Mouse (Mus musculus): Measurements from ENCODE around the gene Fcrl5. TPM values are rescaled to one million over a fixed set of nuclear protein-coding genes. Genes with fewer than 3 reads are reported as not detected.

The Fcrl5 gene
- total and polyA plus RNA-seq, 3 experiments, result 0.14 TPM; not detected in 1

- intact Hi-C loops (cut with DNase I), result no loop called here
- Histone ChIP-seq H3K9ac (ENCODE audit: low read depth, low read length) (no peak overlapping the region), H3K27ac (peak overlapping the region; percentile 59), H3K36me3 (ENCODE audit: control insufficient read depth, insufficient read depth, low read length) (no peaks in the 10 kb centered on the region), H3K4me1 (ENCODE audit: control insufficient read depth, insufficient read depth, low read length) (peaks cover 10% of the 10 kb centered on the region), H3K27me3 (ENCODE audit: control insufficient read depth, insufficient read depth, low read length) (no peaks in the 10 kb centered on the region), H3K4me3 (peak overlapping the region; percentile 22), H3K79me2 (replicated peaks; ENCODE audit: control insufficient read depth, insufficient read depth, low read length) (no peaks in the 10 kb centered on the region)
- TF ChIP-seq EP300 (IDR thresholded peaks at IDR 0.05; ENCODE audit: insufficient read depth, low read depth, low read length) (0 out of 2 replicates have a peak, but pooled peaks have one; percentile 59), CTCF (IDR thresholded peaks at IDR 0.05) (no peak), POLR2A (IDR thresholded peaks at IDR 0.05; ENCODE audit: insufficient read depth, low read depth, low read length) (0 out of 2 replicates have a peak, but pooled peaks have one; percentile 33)
- DNase-seq, result peak; percentile 72 to 84
- WGBS, result 10% methylated on average over 4 of the region's 4 CpGs
Measured at GRCm38 (mm10) chr3:87509061-87509460, 73.5 kb downstream of the Fcrl5 start.

DNA sequence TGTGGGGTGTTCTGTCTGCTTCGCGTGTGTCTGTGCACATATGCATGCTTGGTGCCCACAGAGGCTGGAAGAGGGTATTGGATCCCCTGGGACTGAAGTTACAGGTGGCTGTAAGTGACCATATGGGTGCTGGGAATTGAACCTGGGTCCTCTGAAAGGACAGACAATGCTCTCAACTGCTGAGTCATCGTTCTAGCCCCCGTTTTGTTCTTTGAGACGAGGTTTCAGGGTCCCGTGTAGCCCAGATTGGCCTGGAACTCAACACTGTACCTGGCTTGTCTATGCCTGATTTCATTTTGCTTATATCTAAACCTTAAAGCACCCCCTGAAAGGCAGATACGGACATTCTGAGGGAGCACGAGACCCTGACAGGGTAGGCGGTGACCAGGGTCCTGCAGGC, 75.3 kb downstream of the Fcrl5 start:
- WGBS, result 96% methylated on average over 9 of the region's 9 CpGs
- Histone ChIP-seq H3K36me3 (ENCODE audit: control insufficient read depth, insufficient read depth, low read length) (no peaks in the 10 kb centered on the region), H3K4me3 (no peak overlapping the region), H3K27me3 (ENCODE audit: control insufficient read depth, insufficient read depth, low read length) (no peaks in the 10 kb centered on the region), H3K27ac (no peak overlapping the region), H3K4me1 (ENCODE audit: control insufficient read depth, insufficient read depth, low read length) (peaks cover 13% of the 10 kb centered on the region), H3K9ac (ENCODE audit: low read depth, low read length) (no peak overlapping the region), H3K79me2 (replicated peaks; ENCODE audit: control insufficient read depth, insufficient read depth, low read length) (no peaks in the 10 kb centered on the region)
- no peak for TF ChIP-seq EP300 (IDR thresholded peaks at IDR 0.05; ENCODE audit: insufficient read depth, low read depth, low read length)
- TF ChIP-seq CTCF (IDR thresholded peaks at IDR 0.05), result no peak
- no peak for TF ChIP-seq POLR2A (IDR thresholded peaks at IDR 0.05; ENCODE audit: insufficient read depth, low read depth, low read length)
- no peak for DNase-seq
- intact Hi-C loops (cut with DNase I), result no loop called here

GRCm38 (mm10) chr3:87511971-87512765, 76.6 kb downstream of the Fcrl5 start:
- no peaks in the 10 kb centered on the region for H3K36me3 ChIP-seq (ENCODE audit: control insufficient read depth, insufficient read depth, low read length)
- H3K4me1 ChIP-seq (ENCODE audit: control insufficient read depth, insufficient read depth, low read length), result peaks cover 14% of the 10 kb centered on the region
- TF ChIP-seq POLR2A (IDR thresholded peaks at IDR 0.05; ENCODE audit: insufficient read depth, low read depth, low read length) (no peak), EP300 (IDR thresholded peaks at IDR 0.05; ENCODE audit: insufficient read depth, low read depth, low read length) (no peak), CTCF (IDR thresholded peaks at IDR 0.05) (no peak)
- H3K4me3 ChIP-seq, result no peak overlapping the region
- H3K27me3 ChIP-seq (ENCODE audit: control insufficient read depth, insufficient read depth, low read length), result no peaks in the 10 kb centered on the region
- H3K9ac ChIP-seq (ENCODE audit: low read depth, low read length), result no peak overlapping the region
- no peak overlapping the region for H3K27ac ChIP-seq
- intact Hi-C loops (cut with DNase I), result no loop called here
- peak in 1 of 2 experiments; percentile 24 for DNase-seq
- WGBS, result 33% methylated on average over 16 of the region's 16 CpGs
- no peaks in the 10 kb centered on the region for H3K79me2 ChIP-seq (replicated peaks; ENCODE audit: control insufficient read depth, insufficient read depth, low read length)

DNA sequence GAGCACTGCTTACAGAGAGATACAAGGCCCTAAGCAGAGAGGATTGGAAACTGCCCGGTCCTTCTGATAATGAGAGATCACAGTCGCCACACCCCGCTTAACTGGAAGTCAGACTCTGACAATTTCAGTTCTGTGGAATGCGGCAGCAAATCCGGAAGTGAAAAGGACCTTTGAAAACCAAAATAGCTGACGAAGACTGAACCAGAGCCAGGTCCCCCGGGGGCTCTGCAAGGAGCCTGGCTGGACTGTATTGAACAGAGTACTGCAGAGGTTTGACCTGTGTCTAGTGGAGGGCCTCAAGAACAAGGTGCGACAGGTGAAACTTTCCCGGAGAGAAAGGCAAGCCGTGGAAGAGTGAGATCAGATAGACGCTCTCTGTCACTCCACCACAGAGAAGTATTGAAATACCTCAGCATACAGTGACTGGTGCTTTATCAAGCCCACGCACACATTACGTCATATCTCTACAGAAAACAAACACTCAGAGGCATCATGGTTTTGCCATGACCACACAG, 80.1 kb downstream of the Fcrl5 start:
- DNase-seq, result peak; percentile 46 to 60
- H3K36me3 ChIP-seq (ENCODE audit: control insufficient read depth, insufficient read depth, low read length), result no peaks in the 10 kb centered on the region
- no peak for TF ChIP-seq POLR2A (IDR thresholded peaks at IDR 0.05; ENCODE audit: insufficient read depth, low read depth, low read length)
- TF ChIP-seq CTCF (IDR thresholded peaks at IDR 0.05), result no peak
- TF ChIP-seq EP300 (IDR thresholded peaks at IDR 0.05; ENCODE audit: insufficient read depth, low read depth, low read length), result no peak
- H3K4me1 ChIP-seq (ENCODE audit: control insufficient read depth, insufficient read depth, low read length), result peaks cover 5% of the 10 kb centered on the region
- H3K9ac ChIP-seq (ENCODE audit: low read depth, low read length), result 0 out of 2 replicates have a peak overlapping the region, but pooled peaks have one; percentile 11
- H3K27me3 ChIP-seq (ENCODE audit: control insufficient read depth, insufficient read depth, low read length), result no peaks in the 10 kb centered on the region
- whole genome bisulfite sequencing, result 22% methylated on average over 13 of the region's 13 CpGs
- H3K27ac ChIP-seq, result peak overlapping the region; percentile 40; the same call in 1 of the 2 replicates
- H3K4me3 ChIP-seq, result peak overlapping the region; percentile 3; the same call in 1 of the 2 replicates
- intact Hi-C loops (cut with DNase I), result no loop called here
- no peaks in the 10 kb centered on the region for H3K79me2 ChIP-seq (replicated peaks; ENCODE audit: control insufficient read depth, insufficient read depth, low read length)

DNA sequence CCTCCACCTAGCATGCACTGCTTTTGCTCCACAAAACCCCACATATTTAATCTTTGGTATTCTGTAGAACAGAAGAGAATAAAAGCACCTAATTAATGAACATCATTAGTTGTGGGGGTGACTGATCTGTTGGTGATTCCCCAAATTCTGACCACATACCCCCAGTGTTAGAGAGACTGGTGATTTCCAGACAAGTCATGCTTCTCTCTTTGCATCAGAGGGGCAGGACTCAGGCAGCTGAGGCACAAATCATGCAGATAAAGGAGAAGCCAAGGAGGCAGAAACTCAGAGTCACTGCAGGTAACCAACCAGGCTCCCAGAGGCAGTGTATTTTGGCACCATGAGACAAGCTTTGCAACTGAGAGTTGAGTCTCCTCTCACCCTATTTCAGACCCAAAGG, 82.9 kb downstream of the Fcrl5 start:
- H3K79me2 ChIP-seq (replicated peaks; ENCODE audit: control insufficient read depth, insufficient read depth, low read length), result no peaks in the 10 kb centered on the region
- H3K4me1 ChIP-seq (ENCODE audit: control insufficient read depth, insufficient read depth, low read length), result peaks cover 5% of the 10 kb centered on the region
- TF ChIP-seq POLR2A (IDR thresholded peaks at IDR 0.05; ENCODE audit: insufficient read depth, low read depth, low read length) (no peak), CTCF (IDR thresholded peaks at IDR 0.05) (no peak), EP300 (IDR thresholded peaks at IDR 0.05; ENCODE audit: insufficient read depth, low read depth, low read length) (no peak)
- H3K27me3 ChIP-seq (ENCODE audit: control insufficient read depth, insufficient read depth, low read length), result no peaks in the 10 kb centered on the region
- no peak overlapping the region for H3K9ac ChIP-seq (ENCODE audit: low read depth, low read length)
- H3K4me3 ChIP-seq, result no peak overlapping the region
- no peak for DNase-seq
- H3K36me3 ChIP-seq (ENCODE audit: control insufficient read depth, insufficient read depth, low read length), result no peaks in the 10 kb centered on the region
- H3K27ac ChIP-seq, result no peak overlapping the region
- intact Hi-C loops (cut with DNase I), result no loop called here

GRCm38 (mm10) chr3:87521126-87521525, 85.6 kb downstream of the Fcrl5 start:
- Histone ChIP-seq H3K36me3 (ENCODE audit: control insufficient read depth, insufficient read depth, low read length) (no peaks in the 10 kb centered on the region), H3K79me2 (replicated peaks; ENCODE audit: control insufficient read depth, insufficient read depth, low read length) (0 out of 2 replicates have a peak, but pooled peaks cover 1% of the 10 kb centered on the region), H3K27me3 (ENCODE audit: control insufficient read depth, insufficient read depth, low read length) (no peaks in the 10 kb centered on the region), H3K9ac (ENCODE audit: low read depth, low read length) (no peak overlapping the region), H3K27ac (no peak overlapping the region), H3K4me1 (ENCODE audit: control insufficient read depth, insufficient read depth, low read length) (peaks cover 3% of the 10 kb centered on the region), H3K4me3 (no peak overlapping the region)
- intact Hi-C loops (cut with DNase I), result no loop called here
- DNase-seq, result no peak
- TF ChIP-seq POLR2A (IDR thresholded peaks at IDR 0.05; ENCODE audit: insufficient read depth, low read depth, low read length) (no peak), CTCF (IDR thresholded peaks at IDR 0.05) (no peak), EP300 (IDR thresholded peaks at IDR 0.05; ENCODE audit: insufficient read depth, low read depth, low read length) (no peak)
- 55% methylated on average over 4 of the region's 4 CpGs for WGBS

Data from heart, adult 2 months (tissue).